Mouse (Mus musculus) effector memory CD4-positive, alpha-beta T cell, adult 7 months (primary cell): Measurements from ENCODE around the gene Vmn1r24. TPM values are rescaled to one million over a fixed set of nuclear protein-coding genes. Genes with fewer than 3 reads are reported as not detected.

Experiments used
- polyA plus RNA-seq: library from polyadenylated mRNA; unstranded; fragments of 100-300 nt; shearing (Covaris generic); gene quantifications from one replicate; pipeline ENCODE4 v1.2.1, GENCODE M21; 2017

Gene Vmn1r24
- not detected for polyA plus RNA-seq

DNA sequence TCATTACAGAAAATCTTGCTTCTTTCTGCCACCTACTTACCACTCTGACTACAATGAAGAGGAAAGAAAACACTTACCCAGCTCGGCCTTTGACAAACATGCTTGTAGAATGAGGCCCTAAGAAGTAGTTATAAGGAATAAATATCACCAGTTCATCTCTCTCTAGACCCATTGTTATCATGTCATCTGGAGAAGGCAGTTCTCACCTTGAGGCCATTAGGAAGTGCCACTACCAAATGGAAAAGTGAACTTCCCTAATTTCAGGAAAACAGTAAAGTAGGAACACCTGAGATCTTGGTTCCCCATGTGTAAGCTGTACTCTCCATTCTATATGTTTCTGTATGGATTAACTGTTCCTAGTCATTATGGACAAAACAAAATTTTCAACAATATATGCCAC lies at the start of gene Vmn1r24:
Gene Vmn1r24 (minus strand): TSS at position 101 of the 400 bp plus-strand sequence.

DNA sequence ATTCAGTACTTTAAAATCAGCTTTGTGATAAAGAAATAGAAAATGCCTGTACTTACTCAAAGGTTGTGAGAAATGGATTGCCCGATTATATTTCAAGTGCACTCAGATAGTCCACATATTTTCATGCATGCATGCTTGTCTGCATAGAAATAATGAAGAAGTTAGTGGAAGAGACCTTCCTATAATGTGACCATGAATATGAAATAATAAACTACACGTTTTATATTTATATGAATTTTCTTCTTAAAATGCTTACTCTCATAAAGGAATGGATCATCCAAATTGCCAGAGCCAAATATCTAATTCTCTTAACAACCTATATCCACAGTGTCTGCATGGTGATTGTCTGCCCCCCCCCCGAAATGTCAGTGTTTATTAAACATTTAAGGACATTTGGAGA lies 19.4 kb upstream of the Vmn1r24 start, which contains the start of gene Vmn1r25:
Gene Vmn1r25 (minus strand): TSS at position 101 of the 400 bp plus-strand sequence.

DNA sequence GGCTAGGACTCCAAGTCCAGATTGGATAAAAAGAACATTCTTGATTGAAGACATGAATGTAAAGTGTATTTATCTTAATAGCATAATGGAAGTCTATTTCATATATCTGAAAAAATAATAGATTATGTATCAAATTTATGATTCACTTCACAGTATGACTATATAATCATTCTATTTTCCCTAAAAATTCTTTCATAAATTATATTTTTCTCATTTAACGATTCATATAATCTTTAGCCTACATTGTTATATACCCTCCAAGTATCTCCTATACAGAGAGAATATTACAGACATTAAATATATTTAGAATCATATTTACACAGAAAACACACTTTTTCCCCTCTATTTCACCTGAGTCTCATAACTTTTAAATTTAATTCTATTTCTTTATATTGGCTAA lies 34.6 kb downstream of the Vmn1r24 start, which contains the start of gene Vmn1r23:
Gene Vmn1r23 (minus strand): TSS at position 101 of the 400 bp plus-strand sequence.

DNA sequence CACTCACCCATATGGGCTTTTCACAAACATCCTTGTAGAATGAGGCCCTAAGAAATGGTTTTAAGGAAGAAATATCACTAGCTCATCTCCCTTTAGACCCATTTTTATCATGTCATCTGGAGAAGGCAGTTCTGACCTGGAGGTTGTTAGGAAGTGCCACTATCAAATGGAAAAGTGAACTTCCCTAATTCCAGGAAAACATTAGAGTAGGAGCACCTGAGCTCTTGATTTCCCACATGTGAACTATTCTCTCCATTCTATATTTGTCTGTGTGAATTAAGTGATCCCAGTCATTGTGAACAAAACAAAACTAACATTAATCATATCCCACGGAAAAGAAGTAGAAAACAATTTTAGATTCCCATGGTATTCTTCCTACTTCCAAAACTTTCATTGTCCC lies 53.4 kb downstream of the Vmn1r24 start, which contains the start of gene Vmn1r22:
Gene Vmn1r22 (minus strand): TSS at position 101 of the 400 bp plus-strand sequence.

Other genes with a start within 250 kb of the Vmn1r24 start
- gene Vopp1, start 136.3 kb downstream of the Vmn1r24 start, polyA plus RNA-seq: 57.3 TPM
- gene Vmn1r21, start 111.2 kb downstream of the Vmn1r24 start, polyA plus RNA-seq: not detected
- not detected for gene Vmn1r22, start 53.5 kb downstream of the Vmn1r24 start, polyA plus RNA-seq
- gene Vmn1r23, start 34.7 kb downstream of the Vmn1r24 start, polyA plus RNA-seq: not detected
- not detected for gene Vmn1r25, start 19.3 kb upstream of the Vmn1r24 start, polyA plus RNA-seq
- gene Vmn1r26, start 53.7 kb upstream of the Vmn1r24 start, polyA plus RNA-seq: not detected